Mouse (Mus musculus) thymus, postnatal 10 days (tissue): ENCODE measurements around the gene Phb.

Experiments
- DNase-seq, 2 experiments: peaks; one replicate each; pipeline ENCODE4 v3.0.0; 2021; ENCODE audit warnings: low spot score in 2 of 2

Phb gene

DNA sequence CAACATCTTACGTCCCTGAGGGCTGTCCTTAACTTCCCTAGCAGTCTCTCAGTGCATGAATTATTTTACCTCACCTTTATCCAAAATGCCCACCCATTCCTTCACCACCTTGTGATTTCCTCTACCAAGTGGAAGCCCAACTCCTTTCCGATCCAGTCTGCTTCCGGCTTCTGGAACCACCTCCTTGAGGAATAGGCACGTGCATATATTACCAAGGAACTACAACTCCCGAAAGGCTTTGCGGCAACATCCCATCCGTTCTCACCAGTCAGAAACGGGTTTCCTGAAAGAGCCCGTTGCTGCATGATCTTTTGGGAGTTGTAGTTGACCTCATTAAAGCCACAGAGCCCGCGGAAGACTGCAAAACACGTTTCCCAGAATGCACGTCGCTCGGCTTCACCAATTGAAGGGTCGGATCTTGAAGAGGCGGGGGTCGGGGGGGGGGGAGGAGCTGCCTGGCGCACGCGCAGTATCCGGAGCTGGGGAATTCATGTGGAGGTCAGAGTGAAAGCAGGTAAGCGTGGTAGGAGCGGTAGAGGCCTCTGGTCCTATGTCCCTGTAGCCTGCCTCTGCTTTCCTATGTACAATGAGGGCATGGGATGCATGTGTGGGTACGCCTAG, at the start of gene Phb:
Phb (plus strand) TSS at position 429 of the 621 bp plus-strand sequence.
- DNase-seq: peak; percentile 87 to 90

DNA sequence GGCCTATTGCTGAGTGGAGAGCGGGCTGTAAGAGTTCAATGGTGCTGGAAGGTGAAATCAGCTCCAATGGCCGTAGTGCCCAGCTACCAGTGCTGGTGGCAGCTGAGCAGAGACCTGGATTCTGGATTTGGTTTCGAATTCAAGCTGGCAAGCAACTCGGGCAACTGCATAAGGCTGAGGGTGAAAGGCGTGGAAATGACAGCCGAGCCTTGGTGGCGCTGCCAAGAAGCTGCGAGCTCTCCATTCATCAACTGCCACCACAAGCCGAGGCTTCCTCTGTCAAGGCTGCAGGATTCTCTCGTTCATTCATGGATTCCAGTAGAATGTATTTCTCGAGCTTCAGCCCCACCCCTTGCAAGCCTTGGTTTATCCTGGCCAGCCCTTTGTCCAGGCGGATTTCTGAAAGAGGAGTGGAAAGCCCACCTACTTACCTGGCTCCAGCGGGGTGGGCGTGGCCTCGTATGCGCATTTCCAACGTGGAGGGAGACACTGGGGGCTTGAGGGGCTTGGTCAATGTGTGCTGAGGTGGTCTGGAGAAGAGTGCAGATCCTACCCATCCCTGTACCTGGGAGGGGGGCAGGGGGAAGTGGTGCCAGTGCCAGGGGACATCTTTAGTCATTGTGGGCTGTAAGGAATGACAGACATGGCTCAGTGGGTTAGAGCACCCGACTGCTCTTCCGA, 48.8 kb upstream of the Phb start:
- DNase-seq: no peak

DNA sequence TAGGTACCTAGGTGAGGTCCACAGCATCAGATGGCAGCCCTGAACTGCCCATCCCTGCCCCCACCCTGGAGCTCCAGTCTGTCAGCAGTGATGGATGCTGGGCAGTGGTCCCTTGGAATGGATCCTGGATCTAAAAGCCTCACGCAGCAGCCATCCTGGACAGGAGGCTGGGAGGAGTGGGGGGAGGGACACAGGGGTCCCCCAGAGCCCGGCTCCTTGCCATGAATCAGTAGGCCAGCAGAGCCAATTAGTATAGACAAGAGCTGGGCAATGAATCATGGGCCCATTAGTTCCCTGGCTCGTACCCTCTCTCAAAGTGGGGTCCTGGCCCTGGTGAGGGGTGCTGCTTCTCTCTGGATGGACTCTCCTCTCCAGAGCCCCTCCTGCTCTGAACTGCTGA, 47.7 kb upstream of the Phb start:
- DNase-seq: no peak

DNA sequence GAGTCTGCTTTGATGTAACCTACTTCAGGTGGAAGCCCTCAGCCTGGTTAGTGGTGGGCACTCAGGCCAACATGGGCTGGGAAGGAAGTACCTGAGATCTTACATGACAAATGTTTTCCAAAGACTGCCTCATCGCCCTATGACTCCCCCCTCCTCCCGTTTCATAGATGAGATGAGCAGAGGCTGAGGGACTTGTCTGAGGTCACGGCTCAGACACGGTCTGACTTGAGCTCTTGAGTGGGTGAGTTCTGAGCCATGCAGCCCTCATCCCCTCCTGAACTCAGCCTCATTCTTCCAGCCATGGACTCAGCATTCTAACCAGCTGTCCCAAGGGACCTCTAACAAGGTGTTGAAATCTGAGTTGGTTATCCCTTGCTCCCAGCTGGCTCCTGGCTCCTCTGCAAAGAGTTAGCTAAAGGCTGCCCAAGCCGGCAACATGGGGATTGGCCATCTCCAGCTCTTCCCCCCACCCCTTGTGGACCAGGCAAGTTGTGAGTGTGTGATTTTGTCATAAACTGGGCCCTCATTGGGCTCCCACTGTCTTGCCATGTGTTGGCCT, 46.8 kb upstream of the Phb start:
- DNase-seq: no peak

DNA sequence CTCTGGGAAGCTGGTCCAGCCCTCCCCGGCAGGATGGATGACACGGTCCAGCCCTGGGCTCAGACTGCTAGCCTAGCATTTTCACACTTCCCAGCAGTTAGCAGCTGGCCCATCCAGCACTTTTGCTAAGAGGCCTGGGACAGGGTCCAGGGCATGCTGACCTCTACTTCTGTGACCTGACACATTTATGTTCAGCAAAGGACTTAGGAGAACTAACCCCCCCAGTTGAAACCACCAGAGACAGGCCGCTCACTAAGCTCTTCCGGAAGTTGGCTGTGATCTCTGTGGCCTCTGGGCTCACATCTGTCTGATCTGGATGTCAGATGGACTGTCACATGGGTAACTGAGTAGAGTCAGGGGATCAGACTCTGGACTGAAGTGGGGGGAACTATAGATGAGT, 45.7 kb upstream of the Phb start:
- no peak for DNase-seq

DNA sequence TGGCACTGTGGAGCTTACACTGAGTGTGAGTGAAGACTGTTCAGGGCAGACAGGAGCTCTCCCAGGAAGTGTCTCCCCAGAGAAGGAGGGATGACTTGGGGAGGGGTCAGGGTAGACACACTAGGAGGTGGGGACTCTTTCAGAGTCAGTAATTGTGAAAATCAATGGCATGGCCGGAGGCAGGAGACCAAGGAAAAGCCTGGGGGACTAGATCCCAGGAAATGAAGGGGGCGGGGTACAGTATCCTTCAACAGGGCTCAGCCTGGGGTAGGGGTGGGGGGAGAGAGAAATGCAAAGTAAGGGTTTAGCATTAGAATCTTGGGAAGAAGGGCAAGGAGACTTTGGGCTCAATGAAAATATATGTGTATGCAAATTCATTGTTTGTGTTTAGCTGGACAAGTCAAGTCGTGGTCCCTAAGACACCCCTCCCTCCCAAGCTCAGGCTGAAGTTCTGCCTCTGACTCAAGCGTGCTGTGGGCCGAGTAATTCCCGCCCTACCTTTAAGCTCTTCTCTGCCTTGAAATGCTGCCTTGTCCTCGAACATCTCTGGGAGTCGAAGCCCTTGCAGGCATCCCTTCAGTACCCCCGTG, 45.1 kb upstream of the Phb start:
- DNase-seq: no peak

DNA sequence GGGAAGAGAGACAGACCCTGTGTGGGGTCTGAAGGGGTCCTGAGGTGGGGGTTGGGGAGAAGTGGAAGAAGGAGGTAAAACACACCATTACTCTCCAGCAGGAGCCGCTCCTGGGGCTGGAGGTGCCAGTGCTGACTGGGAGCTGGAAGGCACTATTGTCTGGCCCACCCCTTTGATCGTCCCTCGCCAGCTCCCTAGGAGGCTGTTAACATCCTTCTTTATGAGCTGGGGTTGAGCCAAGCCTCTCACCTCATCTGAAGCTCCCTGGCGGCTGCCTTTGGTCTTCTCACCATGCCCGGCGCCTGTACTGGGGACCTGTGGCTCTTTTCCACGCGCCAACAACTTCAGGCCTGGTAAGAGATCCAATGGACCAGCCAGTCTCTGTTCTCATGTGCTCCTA, 44.3 kb upstream of the Phb start:
- no peak for DNase-seq

DNA sequence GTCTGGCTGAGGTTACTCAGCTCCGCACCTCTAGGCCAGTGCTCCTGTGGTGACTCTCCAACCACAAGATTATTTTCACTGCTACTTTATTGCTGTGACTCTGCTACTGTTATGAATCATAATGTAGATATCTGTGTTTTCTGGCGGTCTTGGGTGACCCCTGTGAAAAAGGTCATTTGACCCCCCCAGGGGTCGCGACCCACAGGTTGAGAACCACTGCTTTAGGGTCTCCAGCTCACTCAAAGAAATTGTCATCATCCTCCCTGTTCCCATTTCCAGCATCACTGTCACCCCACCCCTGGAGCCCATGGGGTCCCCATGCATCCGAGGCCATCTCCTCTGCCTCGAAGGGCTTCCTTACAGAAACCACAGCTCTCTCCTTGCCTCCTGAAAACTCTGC, 36.2 kb upstream of the Phb start:
- DNase-seq: no peak

DNA sequence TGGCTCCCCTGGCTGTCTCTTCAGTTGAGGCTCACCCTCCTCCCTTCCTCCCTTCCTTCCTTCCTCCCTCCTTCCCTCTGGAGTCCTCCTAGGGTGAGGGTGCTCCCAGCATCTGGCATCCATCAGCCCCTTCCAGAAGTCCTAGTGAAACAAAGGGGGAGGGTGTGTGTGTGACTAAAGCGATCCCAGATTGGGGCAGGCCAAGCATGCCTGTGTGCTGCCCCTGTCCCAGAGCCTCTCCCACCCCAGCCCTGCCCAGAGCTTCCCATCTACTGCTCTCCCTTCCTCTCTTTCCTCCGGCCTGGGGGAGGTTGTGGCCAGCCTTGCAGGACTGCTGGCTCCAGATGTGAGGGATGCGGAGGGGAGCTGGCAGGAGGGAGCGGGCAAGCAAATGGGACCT, 35.5 kb upstream of the Phb start:
- DNase-seq: no peak

DNA sequence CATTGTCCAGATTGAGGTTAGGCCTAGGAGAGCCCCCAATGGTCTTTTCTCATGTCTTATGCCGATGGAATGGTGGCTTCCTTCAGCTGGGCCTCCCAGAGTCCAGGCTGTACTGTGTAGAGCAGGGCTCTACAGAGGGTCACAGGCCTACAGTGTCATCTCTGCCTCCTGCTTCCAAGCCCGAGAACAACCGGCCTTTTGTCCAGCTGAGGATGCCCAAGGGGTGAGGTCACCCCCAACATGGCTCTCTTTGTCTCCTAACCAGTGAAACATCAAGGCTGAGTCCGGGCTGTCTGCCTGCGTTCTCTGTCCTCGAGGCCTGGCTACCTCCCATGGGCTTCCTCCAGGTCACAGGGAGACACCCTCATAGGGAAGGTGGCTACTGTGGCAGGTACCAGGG, 34.3 kb upstream of the Phb start:
- DNase-seq: no peak

DNA sequence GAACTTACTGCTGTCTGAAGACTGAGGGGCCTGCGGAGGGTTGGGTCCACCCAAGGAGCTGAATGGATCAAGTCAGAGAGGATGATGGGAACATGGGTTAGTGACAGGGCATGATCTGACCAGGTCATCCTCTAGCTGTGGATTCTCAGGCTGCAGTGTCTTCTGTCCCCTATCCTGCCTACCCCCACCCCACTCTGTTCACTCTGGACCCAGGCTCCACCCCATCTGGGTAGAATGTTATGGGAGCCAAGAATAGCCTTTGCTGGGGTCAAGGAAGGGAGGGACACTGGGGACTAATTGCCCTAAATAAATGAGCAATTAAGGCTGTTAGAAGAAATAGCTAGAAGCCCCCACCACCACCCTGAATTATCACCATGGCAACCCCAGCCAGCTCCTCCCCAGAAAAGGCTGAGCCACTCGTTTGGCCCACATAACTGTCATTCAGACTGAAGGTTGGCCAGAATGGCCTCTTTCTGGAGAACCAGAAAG, 33.2 kb upstream of the Phb start:
- no peak for DNase-seq

DNA sequence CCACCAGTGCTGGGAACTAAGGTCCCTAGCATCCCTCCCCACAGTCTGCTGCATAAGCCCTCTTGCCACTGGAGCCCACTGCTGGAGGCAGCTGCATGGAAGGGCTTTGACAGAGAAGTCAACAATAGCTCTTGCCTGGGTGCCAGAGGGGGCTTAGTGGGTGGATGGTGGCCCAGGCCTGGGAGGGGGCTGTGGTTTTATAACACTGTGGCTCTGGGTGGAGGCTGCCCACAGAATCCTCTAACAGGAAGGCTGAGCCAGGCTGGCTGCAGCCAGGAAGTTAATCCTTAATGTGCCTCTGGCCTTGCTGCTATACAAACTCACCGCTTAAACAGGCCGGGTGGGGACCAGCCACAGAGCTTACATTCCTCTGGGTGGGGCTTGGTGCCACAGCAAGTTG, 31.7 kb upstream of the Phb start:
- no peak for DNase-seq

DNA sequence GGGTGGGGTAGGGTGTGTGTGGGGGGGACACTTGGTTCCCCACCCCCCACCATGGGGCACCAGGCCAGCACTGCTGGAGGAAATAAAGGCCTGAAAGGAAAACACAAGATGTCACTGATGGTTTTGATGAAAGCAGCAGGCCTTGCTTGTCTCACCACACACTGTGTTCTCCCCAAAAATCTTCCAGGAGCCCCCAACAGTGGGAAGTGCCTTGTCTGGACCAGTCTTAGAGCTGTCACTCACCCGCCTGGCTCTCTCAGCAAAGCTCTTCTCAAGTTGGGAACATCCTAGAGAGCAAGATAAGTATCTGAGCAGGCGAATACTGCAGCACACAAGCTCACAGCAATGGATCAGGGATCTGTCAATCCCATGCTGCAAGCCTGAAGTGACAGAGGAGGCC, 26.0 kb upstream of the Phb start:
- no peak for DNase-seq

DNA sequence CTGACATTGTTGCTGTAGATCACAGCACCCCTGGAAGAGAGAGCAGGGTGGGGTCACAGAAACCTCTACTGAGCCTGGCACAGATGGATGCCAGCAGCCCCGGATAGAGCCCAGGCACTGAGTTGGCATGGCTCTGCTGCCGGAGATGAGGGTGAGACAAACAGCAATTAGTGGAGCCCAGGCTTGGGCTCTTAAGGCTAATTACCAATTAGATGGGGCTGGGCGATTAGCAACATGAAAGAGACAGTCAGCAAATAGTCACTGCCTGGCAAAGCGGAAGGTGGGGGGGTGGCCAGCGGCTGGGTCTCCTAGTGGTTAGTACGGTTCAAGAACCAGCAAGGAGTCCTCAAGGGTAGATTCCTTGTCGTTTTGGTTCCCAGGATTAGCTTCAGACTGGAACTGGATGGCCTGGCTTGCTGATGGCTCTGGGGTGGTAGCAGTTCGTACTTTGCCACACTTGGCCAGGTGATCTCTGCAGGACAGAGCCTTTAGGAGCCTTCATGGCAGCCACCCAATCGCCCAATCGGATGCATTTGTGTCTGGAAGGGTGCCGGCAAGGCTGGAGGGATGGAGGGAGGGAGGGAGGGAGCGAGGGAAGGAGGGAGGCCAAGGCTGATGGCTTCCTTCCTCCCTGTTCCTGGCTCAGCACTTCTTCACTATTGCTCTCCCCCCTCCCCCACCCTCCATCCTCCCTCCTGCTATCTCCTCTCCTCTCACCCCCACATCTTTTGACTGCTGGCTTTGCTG, 24.1 kb upstream of the Phb start:
- no peak for DNase-seq

DNA sequence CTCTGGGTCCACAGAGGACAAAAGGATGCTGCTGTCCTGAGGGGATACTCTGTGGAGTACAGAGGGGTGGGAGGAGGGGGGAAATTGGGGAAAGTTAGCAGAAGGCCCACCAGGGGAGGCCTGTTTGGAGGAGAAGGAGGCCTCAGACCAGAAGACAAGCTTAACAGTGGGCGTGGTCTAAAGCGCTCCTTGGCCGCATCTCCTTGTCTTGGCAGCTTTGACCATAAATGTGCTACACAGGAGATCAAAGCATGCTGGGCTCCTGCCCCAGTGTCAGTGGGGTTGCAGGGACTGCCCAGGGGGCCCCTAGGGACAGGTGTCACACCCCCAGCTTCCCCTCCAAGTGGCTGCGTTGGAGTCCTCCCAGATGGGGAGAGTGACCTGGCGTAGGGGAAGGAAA, 22.9 kb upstream of the Phb start:
- no peak for DNase-seq

DNA sequence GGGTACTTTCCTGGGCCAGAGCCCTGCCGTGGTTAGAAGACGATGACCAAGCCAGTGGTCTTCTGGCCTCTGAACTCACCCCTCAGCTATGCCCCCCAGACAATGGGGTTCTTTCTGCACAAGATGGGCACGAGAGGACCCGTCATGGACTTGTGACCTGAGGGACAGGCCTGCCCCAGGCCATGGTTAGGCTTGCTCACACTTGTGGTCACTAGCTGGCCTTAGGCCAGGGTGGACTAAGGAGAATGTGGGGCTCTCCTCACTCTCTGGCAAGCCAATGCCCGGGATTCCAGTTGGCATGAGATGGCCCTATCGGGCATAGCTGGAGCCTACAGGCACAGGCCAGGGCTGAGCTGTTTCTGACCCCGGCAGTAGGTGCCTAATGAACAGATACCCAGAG, 22.4 kb upstream of the Phb start:
- DNase-seq: no peak

DNA sequence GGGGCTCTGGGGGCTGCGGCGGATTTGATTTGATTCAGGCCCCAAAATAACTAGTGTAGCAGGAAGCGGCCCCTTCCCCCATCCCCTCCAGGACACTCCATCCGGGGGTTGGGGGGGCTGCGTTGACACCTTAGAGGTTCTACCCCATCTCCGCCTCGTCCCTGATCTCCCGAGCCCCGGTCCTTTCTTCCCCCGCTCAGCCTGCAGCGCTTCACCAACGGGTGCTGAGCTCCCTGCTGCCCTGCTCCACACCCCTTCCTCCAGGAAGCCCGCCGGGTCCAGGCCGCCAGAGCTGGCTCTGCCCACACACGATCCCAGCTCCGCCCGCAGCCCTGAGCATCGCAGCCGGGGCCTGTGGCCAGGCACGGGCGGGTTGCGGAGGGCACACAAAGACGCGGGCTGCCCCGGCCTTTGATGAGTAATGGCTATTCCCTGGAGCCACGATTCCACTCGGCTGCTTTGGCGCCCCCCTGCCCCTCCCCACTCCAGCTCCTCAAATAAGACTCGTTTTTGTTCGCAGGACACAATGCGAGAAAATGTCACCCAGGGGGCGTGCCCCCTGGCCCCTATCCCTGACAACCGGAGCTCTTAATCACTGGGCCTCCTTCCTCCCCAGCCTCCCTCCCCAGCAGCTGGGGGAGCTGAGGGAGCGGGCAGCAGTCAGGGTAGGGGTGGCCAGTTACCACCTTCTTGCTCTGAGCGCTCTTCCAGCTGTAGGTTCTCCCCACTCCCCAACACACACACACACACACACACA, 21.2 kb upstream of the Phb start:
- no peak for DNase-seq

DNA sequence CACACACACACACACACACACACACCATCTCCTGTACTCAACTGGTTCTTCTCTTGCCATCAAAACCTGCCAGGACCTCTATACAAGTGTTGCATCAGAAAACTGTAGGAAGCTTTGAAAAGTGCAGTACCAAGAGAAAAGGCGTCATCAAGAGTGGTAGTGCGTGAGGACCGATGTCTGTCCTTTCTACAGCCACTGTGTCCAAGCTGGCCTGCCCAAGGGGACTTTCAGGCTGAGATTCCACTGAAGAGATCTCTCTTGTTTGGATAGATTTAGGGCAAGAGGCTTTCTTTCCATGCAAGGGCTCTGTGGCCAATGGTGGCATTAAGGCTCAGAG, 20.6 kb upstream of the Phb start:
- DNase-seq: no peak

DNA sequence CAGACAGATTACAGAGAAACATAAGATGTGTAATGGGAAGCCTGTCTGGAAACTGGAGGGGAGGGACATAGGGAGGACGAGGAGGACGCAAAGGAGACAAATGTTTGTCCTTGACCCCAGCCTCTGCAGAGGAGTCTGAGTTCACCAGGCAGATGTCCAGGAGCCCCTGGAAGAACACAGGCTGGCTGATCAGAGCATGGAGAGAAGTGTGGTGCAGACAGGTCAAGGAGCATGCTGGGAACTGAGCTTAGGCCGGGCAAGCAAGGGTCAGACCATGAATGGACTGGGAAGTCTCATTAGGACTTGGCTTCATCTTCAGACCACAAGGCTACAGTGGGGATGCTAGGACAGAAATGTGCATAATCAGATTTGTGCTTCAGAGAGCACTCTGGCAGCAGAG, 19.0 kb upstream of the Phb start:
- no peak for DNase-seq

DNA sequence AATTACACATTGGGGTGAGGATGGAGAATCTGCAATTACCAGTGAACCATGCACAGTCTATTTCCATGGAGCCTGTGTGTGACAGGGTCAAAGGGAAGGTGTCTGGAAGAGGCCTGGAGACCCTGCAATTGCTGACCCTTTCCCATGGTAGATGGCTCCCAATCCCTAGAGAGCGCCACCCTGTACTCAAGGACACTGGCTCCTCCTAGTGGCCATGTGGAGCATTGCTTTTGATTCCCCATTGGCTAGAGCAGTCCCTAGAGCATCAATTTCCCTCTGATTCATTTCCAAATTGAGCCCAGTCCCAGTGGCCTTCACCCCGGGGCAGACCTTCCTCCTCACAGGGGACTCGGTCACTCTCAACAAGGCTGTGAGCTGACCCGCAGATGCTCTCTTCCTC, 17.9 kb upstream of the Phb start:
- peak; percentile 25 to 74 for DNase-seq

DNA sequence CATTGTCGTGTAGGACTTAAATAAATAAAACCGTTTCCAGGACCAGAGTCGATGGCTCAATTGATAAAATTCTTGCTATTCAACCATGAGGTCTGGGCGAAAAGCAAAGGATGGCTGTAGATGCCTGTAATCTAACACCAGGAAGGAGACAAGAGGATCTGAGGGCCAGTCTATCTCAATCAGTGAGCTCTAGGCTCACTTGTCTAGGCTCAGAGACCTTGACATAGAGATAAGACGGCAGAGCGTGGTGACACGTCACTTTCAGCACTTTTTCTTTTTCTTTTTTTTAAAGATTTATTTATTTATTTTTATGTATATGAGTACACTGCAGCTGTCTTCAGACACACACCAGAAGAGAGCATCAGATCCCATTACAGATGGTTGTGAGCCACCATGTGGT, 17.2 kb upstream of the Phb start:
- no peak for DNase-seq

DNA sequence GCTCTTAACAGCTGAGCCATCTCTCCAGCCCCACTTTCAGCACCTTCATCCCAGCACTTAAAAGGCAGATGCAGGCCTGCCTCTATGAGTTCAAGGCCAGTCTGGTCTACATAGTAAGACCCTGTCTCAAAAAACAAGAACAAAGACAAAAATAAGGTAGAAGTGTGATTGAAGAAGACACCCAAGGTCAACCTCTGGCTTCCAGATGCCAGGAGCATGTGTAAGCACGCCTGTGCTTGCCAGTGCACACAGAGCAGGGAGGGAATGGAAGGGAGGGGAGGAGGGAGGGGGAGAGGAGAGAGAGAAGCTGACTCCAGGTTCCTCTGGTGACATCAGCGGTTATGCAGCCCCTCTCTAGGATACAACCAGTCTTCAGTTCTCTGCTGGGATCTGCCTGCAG, 16.8 kb upstream of the Phb start:
- no peak for DNase-seq
